Mouse (Mus musculus): ENCODE data around the gene Oxt.

Gene Oxt

GRCm38 (mm10) chr2:130575873-130576272 is at the start of gene Oxt:
Gene Oxt (plus strand): TSS chr2:130576173.
- DNase-seq (ENCODE audit: inconsistent ontology term), result no peak

- DNase-seq (ENCODE audit: inconsistent ontology term), result no peak
These were observed 47.5 kb upstream of the Oxt start for GRCm38 (mm10) chr2:130528457-130528856.

- DNase-seq (ENCODE audit: inconsistent ontology term), result no peak
These were observed 46.7 kb upstream of the Oxt start for GRCm38 (mm10) chr2:130529290-130529689.

GRCm38 (mm10) chr2:130529925-130530324 is 46.0 kb upstream of the Oxt start:
- DNase-seq (ENCODE audit: inconsistent ontology term), result no peak

- no peak for DNase-seq (ENCODE audit: inconsistent ontology term)
These were observed 43.8 kb upstream of the Oxt start for GRCm38 (mm10) chr2:130532201-130532600.

- DNase-seq (ENCODE audit: inconsistent ontology term), result no peak
These were observed 41.0 kb upstream of the Oxt start for GRCm38 (mm10) chr2:130535017-130535416.

- DNase-seq (ENCODE audit: inconsistent ontology term), result no peak
These were observed 39.1 kb upstream of the Oxt start for GRCm38 (mm10) chr2:130536890-130537289.

- DNase-seq (ENCODE audit: inconsistent ontology term), result no peak
These were observed 37.0 kb upstream of the Oxt start for GRCm38 (mm10) chr2:130538876-130539546.

- no peak for DNase-seq (ENCODE audit: inconsistent ontology term)
These were observed 35.7 kb upstream of the Oxt start for GRCm38 (mm10) chr2:130540266-130540665.

GRCm38 (mm10) chr2:130546957-130547356 is 29.0 kb upstream of the Oxt start:
- no peak for DNase-seq (ENCODE audit: inconsistent ontology term)

- no peak for DNase-seq (ENCODE audit: inconsistent ontology term)
These were observed 21.1 kb upstream of the Oxt start for GRCm38 (mm10) chr2:130554841-130555240.

GRCm38 (mm10) chr2:130556292-130556691 is 19.7 kb upstream of the Oxt start:
- no peak for DNase-seq (ENCODE audit: inconsistent ontology term)

- DNase-seq (ENCODE audit: inconsistent ontology term), result no peak
These were observed 18.5 kb upstream of the Oxt start for GRCm38 (mm10) chr2:130557462-130557861.

- DNase-seq (ENCODE audit: inconsistent ontology term), result no peak
These were observed 18.0 kb upstream of the Oxt start for GRCm38 (mm10) chr2:130558015-130558414.

- peak; percentile 97 for DNase-seq (ENCODE audit: inconsistent ontology term)
These were observed 12.5 kb upstream of the Oxt start, which contains the start of gene Mrps26 for GRCm38 (mm10) chr2:130563212-130564055. Gene Mrps26 (plus strand): TSS chr2:130563742.

- no peak for DNase-seq (ENCODE audit: inconsistent ontology term)
These were observed 11.9 kb upstream of the Oxt start for GRCm38 (mm10) chr2:130564063-130564462.

GRCm38 (mm10) chr2:130564983-130565382 is 11.0 kb upstream of the Oxt start:
- no peak for DNase-seq (ENCODE audit: inconsistent ontology term)

GRCm38 (mm10) chr2:130568921-130569320 is 7.1 kb upstream of the Oxt start:
- no peak for DNase-seq (ENCODE audit: inconsistent ontology term)

- no peak for DNase-seq (ENCODE audit: inconsistent ontology term)
These were observed 6.0 kb upstream of the Oxt start for GRCm38 (mm10) chr2:130569926-130570325.

- DNase-seq (ENCODE audit: inconsistent ontology term), result no peak
These were observed 1.0 kb upstream of the Oxt start for GRCm38 (mm10) chr2:130574960-130575359.

GRCm38 (mm10) chr2:130576564-130576963 is 591 bp downstream of the Oxt start:
- DNase-seq (ENCODE audit: inconsistent ontology term), result peak; percentile 33

- no peak for DNase-seq (ENCODE audit: inconsistent ontology term)
These were observed 1.0 kb downstream of the Oxt start for GRCm38 (mm10) chr2:130577021-130577420.

GRCm38 (mm10) chr2:130577632-130578031 is 1.7 kb downstream of the Oxt start:
- peak; percentile 42 for DNase-seq (ENCODE audit: inconsistent ontology term)

Measured in Muller cell, postnatal 12 days (primary cell).